Mouse (Mus musculus): Measurements from ENCODE around the gene Plxnb3. TPM values are rescaled to one million over a fixed set of nuclear protein-coding genes. Genes with fewer than 3 reads are reported as not detected.
"Not testable (repeated sequence)": the region's sequence is repeated elsewhere in the genome, so short reads cannot be mapped to it uniquely, and the experiment has no call there.

Gene Plxnb3
- 1 to 10 TPM; 3.1 to 3.7 TPM for total RNA-seq (2021)
- long read RNA-seq, experiment 1, full-length matches to known transcripts = 5 of 10 reads
- long read RNA-seq, experiment 1, partial matches to known transcripts = 3 of 10 reads
- long read RNA-seq, experiment 1, other reads (novel, unspliced or antisense) = 2 of 10 reads
- long read RNA-seq, experiment 2, partial matches to known transcripts = 2 of 2 reads
- long read RNA-seq, experiment 2, other reads (novel, unspliced or antisense) = 0 of 2 reads

DNA sequence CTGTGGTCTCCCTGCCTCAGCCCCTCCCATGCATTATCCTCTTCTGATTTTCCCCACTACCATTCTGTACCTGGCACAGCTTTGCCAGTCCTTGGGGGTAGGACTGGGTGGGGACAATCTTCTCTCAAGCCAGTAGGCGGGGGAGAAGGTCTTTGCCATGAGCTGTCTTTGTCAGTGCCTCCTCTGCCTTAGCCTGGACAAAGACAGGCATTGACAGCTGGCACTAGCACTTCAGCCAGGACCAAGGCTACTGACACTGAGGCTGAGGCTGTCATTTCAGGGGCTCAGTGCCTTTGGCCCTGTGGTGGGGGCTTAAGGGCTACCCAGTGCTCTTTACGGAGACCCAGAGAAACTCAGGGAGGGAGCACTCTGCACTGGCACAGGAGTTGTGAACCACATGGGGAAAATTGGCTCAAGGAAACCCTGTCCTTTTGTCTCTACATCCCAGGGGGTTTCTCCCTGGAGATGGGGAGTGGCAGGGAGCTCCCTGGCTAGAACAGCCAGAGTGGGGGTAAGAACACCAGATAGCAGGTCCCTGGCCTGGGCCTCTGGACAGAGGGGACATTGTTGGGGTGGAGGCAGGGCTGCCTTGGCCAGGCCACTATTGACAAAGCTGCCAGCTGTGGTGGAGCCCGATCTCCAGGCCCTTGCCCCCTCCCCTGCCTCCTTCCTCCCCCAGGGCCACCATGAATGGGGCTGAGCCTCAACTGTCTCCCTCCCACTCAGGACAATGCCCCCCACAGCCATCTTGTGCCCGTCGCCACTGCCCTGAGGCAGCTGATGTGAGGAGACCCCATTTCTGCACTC is at the start of gene Plxnb3:
Gene Plxnb3, plus strand, starts transcription at position 757 of the 807 bp plus-strand sequence.
- no peak for DNase-seq (ENCODE audit: low spot score in 2 of 2)

DNA sequence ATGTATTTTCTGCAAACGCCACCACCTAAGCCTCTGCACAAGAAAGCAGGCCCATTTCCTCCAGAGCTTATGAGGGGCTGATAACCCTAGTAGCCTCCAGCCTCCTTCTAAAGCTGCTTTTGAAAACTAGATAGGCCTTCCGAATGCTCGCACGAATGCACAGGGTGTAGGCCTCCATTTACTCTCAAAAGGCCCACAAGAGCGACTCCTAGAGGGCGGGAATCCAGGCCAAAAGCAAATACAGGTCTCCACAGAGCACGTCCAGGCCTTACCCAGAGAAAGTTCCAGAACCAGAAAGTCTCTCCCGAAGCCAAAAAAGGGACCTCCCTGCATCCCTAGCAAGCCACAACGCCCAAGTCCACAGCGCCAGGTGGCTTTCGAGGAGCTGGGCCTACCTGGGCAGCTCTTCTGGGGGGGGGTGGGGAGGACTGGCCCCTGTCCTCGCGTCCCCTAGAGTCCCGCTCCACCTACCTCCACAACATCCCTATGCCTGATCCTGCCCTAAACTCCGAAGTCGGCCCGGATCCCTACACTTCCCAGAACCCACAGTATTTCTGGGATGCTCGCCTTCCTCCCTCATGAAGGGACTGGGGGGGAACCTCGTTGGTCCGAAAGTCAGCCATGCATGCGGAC is 41.3 kb upstream of the Plxnb3 start:
- peak; percentile 22 to 46 for DNase-seq (ENCODE audit: low spot score in 2 of 2)

DNA sequence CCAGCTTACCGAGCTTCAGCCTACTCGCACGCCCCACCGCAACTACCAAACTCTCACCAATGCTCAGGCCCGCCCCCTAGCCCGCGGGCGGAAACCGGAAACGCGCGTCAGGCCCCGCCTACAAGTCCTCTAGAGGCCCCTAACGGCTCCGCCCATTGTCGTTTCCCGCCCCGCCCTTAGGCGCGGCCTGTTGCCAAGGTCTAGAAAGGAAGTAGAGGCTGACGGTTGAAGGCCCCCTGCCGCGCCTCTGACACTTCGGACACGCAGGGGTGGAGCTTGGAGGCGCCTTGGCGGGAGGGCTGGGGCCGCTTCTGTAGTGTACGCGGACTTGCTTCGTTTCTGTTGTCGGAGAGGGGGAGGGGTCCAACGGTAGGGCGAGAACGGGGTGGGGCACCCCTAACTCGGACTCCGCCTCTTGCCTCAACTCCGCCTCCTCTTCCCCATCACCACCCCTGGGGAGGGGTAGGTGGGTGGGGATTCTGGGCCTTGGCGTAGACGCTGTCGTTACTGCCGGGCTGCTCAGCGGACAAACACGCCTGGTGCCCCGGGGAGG is 40.7 kb upstream of the Plxnb3 start, which contains the start of the genes Bcap31 and Abcd1:
Gene Bcap31, minus strand, starts transcription at position 67 of the 553 bp plus-strand sequence.
Gene Abcd1, plus strand, starts transcription at position 489 of the 553 bp plus-strand sequence.
- peak; percentile 75 to 90 for DNase-seq (ENCODE audit: low spot score in 2 of 2)

DNA sequence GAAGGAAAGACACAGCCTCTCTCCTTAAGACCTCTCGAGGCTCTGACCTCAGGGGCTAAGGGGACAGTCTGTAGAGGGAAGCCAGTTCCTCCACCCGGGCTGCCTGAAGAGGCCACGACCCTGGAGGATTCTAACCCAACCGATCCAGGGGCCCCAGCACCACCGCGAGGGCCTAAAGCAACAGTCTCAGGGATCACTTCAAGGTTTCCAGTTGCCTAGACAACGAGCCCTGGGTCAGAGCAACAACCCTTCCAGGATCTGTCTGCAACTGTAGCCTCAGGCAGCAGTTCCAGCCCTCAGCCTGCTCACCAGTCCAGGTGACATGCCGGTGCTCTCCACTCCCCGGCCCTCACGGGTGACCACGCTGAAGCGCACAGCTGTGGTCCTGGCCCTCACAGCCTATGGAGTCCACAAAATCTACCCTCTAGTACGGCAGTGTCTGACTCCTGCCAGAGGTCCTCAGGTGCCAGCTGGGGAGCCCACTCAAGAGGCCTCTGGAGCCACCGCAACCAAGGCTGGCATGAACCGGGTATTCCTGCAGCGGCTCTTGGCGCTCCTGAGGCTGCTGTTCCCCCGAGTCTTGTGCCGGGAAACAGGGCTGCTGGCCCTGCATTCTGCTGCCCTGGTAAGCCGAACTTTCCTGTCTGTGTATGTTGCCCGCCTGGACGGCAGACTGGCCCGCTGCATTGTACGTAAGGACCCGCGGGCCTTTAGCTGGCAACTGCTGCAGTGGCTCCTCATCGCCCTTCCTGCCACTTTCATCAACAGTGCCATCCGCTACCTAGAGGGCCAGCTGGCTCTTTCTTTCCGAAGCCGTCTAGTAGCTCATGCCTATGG is 40.0 kb upstream of the Plxnb3 start:
- DNase-seq (ENCODE audit: low spot score in 2 of 2) = peak; percentile 14 to 18

DNA sequence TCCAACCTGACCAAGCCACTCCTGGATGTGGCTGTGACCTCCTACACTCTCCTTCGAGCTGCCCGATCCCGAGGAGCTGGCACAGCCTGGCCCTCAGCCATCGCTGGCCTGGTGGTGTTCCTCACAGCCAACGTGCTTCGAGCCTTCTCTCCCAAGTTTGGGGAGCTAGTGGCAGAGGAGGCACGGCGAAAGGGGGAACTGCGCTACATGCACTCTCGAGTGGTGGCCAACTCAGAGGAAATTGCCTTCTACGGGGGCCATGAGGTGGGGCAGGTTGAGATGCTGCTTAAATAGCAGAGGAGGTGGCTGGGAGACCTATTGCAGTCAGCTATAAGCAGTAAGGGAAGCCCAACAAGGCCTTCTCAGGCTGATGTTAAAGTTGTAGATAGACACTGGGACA is 39.2 kb upstream of the Plxnb3 start:
- DNase-seq (ENCODE audit: low spot score in 2 of 2) = peak; percentile 11 to 20

DNA sequence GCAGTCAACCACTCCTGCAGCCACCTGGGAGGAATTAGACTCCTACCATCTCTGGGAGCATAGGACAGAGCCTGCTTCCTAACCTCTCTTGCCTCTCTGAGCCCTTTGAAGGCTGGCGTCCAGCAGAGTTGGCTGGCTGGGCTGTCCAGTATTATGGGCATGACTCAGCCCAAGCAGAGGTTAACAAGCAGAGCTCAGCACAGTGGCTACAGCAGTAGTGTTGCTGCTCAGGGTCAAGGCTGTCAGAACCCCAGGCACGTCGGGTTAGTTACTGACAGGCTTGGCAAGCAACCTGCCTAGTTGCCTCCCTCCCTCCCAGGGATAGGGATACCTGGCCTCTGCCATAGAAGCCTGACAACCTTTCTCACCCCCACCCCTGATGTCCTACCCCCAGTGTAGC is 38.6 kb upstream of the Plxnb3 start:
- DNase-seq (ENCODE audit: low spot score in 2 of 2) = peak in 1 of 2 experiments; percentile 9

DNA sequence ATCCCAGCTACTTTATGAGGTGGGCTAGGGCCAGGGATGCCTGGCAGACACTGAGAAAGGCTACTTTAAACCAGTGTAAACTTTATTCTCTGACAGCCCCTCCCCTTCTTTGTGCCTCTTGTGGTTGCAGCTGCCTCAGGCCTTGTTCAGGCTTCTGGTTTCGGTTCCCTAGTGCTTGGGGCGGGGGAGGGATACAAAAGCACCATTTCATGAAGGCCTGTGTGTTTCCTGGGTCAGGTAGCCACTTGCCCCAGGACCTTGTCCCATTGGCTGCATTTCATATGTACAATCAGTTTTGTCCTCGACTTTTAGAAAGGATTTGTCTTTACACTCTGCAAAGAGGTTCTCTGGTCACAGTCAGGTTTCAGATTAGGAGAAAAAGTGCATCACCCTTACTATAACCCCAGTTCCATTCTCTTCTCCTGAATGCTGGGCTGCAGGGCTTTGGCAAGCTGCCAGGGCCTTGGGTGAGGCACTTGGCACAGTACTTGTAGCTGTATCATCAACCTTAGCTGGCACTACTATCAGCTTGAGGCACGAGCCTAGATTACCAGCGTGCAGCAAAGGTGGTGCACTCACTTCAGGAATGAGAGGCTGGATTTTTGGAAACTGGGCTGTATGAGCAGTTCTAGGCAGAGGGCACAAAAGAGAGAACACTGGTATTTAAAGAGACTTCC is 38.1 kb upstream of the Plxnb3 start:
- peak in 1 of 2 experiments; percentile 10 for DNase-seq (ENCODE audit: low spot score in 2 of 2)

DNA sequence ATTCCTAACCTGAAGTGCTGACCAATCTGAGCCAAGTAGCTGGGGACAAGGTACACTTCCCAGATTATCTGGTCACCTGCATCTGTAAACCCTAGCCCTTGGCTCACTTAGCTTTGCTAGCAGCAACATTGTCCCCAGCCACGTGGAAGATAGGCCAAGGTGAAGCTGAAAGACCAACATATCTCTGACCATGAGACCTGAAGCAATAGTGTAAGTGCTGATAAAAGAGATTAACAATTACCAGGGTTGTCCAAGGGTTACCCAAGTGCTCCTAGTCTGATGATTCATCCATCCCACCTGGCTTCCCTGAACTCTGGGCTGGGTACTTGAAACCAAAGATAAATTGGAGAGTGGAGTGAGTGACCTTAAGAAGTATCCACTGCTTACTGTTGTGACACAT is 26.0 kb upstream of the Plxnb3 start:
- DNase-seq (ENCODE audit: low spot score in 2 of 2) = no peak

DNA sequence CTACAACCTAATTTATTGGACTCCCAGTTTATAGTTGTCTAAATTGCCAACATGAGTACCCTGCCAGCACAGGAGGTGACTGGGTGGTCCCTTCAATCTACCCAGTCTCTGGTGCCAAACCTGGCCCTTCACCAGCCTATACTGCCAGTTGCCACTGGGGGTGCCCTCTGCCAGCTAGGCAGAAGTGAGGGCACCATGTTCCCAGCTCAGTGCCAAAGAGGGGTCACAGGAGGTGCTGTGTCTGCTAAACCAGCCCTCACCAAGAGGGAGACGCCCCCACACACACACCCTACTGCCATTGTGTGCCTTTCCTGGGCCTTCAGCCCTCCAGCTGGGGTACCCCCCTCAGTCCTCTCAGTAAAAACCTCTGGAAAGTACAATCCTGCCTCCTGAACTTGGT is 18.7 kb upstream of the Plxnb3 start:
- no peak for DNase-seq (ENCODE audit: low spot score in 2 of 2)

DNA sequence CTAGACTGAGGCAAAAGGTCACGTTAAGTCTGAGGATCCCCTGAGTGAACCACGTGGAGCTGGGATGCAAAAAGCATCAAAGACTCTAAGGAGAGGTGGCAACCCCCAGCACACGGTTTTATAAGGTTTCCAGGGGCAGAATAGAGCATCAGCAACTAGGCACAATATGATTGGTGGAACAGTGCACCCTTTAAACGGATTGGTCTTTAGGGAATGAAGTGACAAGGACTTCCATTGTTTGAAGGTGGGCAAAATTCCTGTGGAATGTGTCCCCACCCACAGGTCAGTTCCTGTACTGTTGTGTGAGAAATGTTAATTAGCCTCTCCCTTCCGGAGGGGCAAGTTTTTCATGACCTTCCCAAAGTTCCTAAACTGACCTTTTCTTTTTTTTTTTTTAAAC is 17.7 kb upstream of the Plxnb3 start:
- no peak for DNase-seq (ENCODE audit: low spot score in 2 of 2)

DNA sequence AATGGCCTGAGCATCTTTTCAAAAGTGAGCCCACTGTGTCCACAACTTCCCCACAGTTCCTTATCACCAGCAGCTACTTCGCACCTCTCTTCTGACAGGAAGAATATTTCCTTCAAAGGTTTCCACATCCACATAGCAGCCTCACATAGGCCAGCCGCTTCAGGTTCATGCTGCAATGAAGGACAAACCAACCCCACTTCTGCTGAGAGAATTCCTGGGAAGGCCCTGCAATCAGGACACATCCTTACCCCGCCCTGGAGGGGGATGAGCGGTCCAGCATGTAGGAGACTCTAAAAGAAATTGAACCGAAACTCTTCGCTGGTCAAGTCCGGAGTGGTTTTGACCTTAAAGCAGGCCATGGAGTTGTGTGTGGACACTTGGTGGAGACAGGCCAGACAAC is 17.0 kb upstream of the Plxnb3 start:
- DNase-seq (ENCODE audit: low spot score in 2 of 2) = not testable (repeated sequence)

DNA sequence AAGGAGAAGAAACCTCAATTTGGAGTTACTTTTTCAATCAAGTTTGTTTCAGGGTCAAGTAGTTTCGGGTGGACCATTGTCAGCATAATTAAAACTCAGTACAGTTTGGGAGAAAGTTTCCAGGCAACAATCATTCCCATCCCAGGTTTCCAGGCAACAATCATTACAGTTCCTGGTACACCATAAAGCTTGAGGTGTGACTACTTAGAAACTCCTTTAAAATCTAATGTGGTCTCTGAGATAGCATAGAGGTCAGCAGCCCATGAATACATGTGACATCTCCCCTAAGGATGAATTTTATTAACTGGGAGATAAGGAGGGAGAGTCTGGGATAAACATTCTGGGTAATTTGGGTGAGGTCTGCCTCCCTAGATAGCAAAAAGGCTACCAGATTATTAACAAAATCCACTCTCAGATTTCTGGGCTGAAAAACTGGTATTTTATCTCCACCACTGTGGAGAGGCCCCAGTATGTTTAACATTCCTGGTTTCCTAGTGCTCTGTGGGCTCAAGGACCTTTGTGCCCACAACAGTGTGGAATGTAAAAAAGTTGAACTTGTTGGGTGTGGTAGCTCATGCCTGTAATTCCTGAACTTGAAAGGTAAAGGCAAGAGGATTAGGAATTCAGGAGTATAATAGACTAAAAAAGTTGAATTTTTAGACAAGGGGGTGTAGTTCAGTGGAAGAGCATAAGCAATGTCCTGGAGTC is 12.0 kb upstream of the Plxnb3 start:
- no peak for DNase-seq (ENCODE audit: low spot score in 2 of 2)

DNA sequence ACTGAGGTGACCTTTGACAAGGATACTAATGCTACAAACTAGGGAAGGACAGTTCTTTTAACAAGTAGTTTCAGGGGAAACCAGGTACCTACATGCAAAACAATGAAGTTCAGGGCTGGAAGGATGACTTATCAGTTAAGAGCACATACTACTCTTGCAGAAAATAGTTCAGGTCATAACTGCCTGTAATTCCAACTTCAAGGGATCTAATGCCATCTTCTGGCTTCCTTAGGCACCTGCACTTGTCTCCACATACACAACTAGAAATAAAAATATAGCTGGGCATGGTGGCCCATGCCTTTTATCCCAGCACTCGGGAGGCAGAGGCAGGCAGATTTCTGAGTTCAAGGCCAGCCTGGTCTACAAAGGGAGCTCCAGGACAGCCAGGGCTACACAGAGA is 7.9 kb upstream of the Plxnb3 start:
- no peak for DNase-seq (ENCODE audit: low spot score in 2 of 2)

DNA sequence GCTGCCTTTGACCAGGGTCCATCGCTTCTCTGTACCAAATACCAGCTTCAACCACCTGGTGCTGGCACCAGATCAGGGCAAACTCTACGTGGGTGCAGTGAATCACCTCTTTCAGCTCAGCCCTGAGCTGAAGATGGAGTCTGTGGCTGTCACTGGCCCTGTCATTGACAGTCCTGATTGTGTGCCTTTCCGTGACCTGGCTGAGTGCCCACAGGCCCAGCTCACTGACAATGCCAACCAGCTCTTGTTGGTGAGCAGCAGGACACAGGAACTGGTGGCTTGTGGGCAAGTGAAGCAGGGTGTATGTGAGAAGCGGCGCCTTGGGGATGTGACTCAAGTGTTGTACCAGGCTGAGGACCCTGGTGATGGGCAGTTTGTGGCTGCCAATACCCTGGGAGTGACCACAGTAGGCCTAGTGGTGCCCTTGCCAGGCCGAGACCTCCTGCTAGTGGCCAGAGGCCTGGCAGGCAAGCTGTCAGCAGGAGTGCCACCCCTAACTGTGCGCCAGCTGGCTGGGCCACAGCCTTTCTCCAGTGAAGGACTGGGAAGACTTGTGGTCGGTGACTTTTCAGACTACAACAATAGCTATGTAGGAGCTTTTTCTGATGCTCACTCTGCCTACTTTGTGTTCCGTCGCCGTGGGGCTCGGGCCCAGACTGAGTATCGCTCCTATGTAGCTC is 1.9 kb downstream of the Plxnb3 start:
- no peak for DNase-seq (ENCODE audit: low spot score in 2 of 2)

DNA sequence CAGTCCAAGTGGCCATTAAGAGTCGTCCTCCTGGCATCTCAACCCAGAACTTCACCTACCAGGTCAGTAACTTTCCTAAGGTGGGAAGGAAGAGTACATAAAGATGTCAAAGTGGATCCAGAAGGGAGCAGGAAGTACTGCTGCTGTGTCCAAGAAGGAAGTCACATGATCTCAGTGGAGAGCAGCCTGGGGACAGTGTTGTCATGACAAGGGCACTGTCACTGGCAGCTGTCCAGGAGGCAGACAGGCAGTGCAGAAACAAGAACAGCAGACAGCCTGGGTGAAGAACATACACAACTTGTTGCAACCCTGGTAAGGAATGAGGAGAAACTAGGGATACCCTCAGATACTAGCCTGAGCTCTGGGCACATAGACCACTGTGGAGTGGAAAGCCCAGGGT is 8.4 kb downstream of the Plxnb3 start:
- peak in 1 of 2 experiments; percentile 31 for DNase-seq (ENCODE audit: low spot score in 2 of 2)

DNA sequence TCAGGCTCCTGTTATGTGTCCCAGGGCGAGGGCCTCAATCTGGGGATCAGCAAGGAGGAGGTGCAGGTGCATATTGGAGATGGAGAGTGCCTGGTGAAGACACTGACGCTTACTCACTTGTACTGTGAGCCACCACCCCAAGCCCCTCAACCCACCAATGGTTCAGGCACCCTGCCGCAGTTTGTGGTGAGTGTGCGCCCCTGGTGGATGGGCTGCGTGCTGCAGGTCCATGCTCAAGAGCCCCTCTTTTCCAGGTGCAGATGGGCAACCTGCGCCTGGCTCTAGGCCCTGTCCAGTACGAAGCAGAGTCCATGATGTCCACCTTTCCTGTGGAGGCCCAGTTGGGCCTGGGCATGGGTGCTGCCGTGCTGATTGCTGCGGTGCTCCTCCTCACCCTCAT is 10.4 kb downstream of the Plxnb3 start:
- no peak for DNase-seq (ENCODE audit: low spot score in 2 of 2)

DNA sequence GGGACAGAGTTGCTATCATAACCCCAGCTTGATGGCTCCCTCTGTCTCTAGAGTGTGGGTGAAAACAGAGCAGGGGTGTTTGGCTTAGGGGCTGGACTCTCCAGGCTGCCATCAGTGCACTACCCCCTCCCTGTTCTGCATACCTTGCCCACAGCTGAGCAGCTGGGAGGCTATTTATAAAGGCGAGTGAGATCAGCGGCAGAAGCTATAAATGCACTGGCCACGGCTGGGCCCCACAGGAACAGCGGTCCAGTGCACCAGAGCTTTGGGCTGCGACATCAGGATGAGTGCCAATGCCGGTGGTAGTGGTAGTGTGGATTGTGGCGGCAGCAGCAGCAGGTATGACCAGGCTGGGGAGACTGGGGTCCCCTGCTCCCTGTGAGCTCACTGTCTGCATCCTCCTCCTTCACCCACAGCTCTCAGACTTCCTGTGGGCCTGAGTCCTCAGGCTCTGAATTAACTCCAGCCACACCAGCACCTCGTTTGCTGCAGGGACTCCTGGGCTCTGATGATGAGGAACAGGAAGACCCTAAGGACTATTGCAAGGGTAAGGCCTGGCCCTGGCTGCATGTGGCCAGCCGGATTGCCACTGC is 17.4 kb downstream of the Plxnb3 start, which contains the start of gene Srpk3:
Gene Srpk3, plus strand, starts transcription at position 238 of the 593 bp plus-strand sequence.
- DNase-seq (ENCODE audit: low spot score in 2 of 2) = peak in 1 of 2 experiments; percentile 17

DNA sequence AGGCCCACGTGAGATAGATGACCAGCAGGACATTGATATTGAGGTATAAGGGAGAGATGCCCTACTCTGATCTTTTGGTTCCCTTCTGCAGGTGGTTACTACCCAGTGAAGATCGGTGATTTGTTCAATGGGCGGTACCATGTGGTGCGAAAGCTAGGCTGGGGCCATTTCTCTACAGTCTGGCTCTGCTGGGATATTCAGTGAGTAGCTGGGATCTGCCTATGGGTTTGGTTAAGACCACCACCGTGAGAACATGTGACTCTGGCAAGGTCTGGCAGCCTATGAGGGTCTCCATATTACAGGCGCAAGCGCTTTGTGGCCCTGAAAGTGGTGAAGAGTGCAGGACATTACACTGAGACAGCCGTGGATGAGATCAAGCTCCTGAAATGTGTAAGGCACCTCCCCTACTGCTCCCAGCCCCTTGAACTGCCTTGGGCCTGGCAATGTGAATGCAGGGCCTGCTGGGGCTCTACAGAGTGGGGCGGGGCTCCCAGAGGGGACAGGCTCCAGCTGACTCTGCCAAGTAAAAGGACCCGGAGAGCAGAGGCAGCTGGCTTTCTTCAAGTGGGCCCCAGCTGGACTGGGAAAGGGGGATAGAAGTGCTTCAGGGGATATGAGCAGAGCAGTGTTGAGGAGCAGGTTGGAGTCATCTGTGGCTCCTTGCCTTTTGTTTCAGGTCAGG is 18.1 kb downstream of the Plxnb3 start:
- no peak for DNase-seq (ENCODE audit: low spot score in 2 of 2)

Data from gastrocnemius, postnatal 4 days (tissue).